Mouse (Mus musculus): ENCODE measurements around the gene Scn5a. TPM values are rescaled to one million over a fixed set of nuclear protein-coding genes. Genes with fewer than 3 reads are reported as not detected.

The Scn5a gene
- total and polyA plus RNA-seq, 3 experiments = 0.03 TPM; not detected in 2

- H3K27ac ChIP-seq (ENCODE audit: control insufficient read depth, low read depth, low read length) = no peak overlapping the region
- H3K9me3 ChIP-seq (replicated peaks; ENCODE audit: insufficient read depth, low read length) = no peaks in the 10 kb centered on the region
- H3K4me3 ChIP-seq (ENCODE audit: control insufficient read depth in 1 of 2, insufficient read depth in 1 of 2, low read depth in 2 of 2, low read length in 2 of 2) = no peak overlapping the region
- H3K36me3 ChIP-seq (ENCODE audit: control insufficient read depth in 1 of 2, insufficient read depth in 2 of 2, low read length in 2 of 2) = peaks cover 0 to 2% of the 10 kb centered on the region in 2 experiments; a peak in 2 of 4 replicates
- no peaks in the 10 kb centered on the region for H3K27me3 ChIP-seq (ENCODE audit: control insufficient read depth in 1 of 2, insufficient read depth in 2 of 2, low read length in 2 of 2)
- no peak for DNase-seq (ENCODE audit: low read depth, low spot score)
- no peaks in the 10 kb centered on the region for H3K79me2 ChIP-seq (ENCODE audit: control insufficient read depth, insufficient read depth, low read length, poor library complexity)
- TF ChIP-seq UBTF (IDR thresholded peaks at IDR 0.05; ENCODE audit: borderline replicate concordance, insufficient read depth, low read depth, low read length) (no peak), EP300 (IDR thresholded peaks at IDR 0.05; ENCODE audit: low read depth in 1 of 2, low read length in 2 of 2) (no peak), NELFE (IDR thresholded peaks at IDR 0.05; ENCODE audit: low read depth, low read length) (no peak), GATA1 (IDR thresholded peaks at IDR 0.05; ENCODE audit: low read depth, low read length) (no peak), RAD21 (IDR thresholded peaks at IDR 0.05; ENCODE audit: low read depth, low read length) (no peak), ZNF384 (IDR thresholded peaks at IDR 0.05; ENCODE audit: low read depth, low read length) (no peak), RCOR1 (IDR thresholded peaks at IDR 0.05; ENCODE audit: low read depth, low read length) (no peak), ZC3H11A (IDR thresholded peaks at IDR 0.05; ENCODE audit: low read depth, low read length) (no peak), GABPA (IDR thresholded peaks at IDR 0.05; ENCODE audit: low read depth, low read length) (no peak), NRF1 (IDR thresholded peaks at IDR 0.05; ENCODE audit: insufficient read depth, low read depth, low read length, poor library complexity, severe bottlenecking) (no peak), JUND (IDR thresholded peaks at IDR 0.05; ENCODE audit: low read depth, low read length) (no peak)
- no peak overlapping the region for H3K9ac ChIP-seq (ENCODE audit: control insufficient read depth, low read depth, low read length, poor library complexity, severe bottlenecking)
- no peaks in the 10 kb centered on the region for H3K4me1 ChIP-seq (ENCODE audit: control insufficient read depth in 1 of 2, insufficient read depth in 2 of 2, low read length in 2 of 2)
Observed at GRCm38 (mm10) chr9:119465056-119465455, 113.8 kb downstream of the Scn5a start.

GRCm38 (mm10) chr9:119460410-119460809 lies 118.4 kb downstream of the Scn5a start:
- DNase-seq (ENCODE audit: low read depth, low spot score) = peak; percentile 69
- H3K4me3 ChIP-seq (ENCODE audit: control insufficient read depth in 1 of 2, insufficient read depth in 1 of 2, low read depth in 2 of 2, low read length in 2 of 2) = no peak overlapping the region
- no peaks in the 10 kb centered on the region for H3K79me2 ChIP-seq (ENCODE audit: control insufficient read depth, insufficient read depth, low read length, poor library complexity)
- no peak for TF ChIP-seq MYB (IDR thresholded peaks at IDR 0.05; ENCODE audit: low read depth, low read length)
- TF ChIP-seq SMC3 (IDR thresholded peaks at IDR 0.05; ENCODE audit: low read depth, low read length) = peak; percentile 83
- peak; percentile 82 to 99 (median 84) for TF ChIP-seq CTCF (IDR thresholded peaks at IDR 0.05 in 2 of 3, conservative IDR thresholded peaks at IDR 0.05 in 1 of 3; ENCODE audit: control insufficient read depth in 1 of 3, insufficient read depth in 1 of 3, low read depth in 2 of 3, low read length in 3 of 3, poor library complexity in 1 of 3, severe bottlenecking in 1 of 3)
- peak; percentile 67 for TF ChIP-seq ZC3H11A (IDR thresholded peaks at IDR 0.05; ENCODE audit: low read depth, low read length)
- peak; percentile 73 for TF ChIP-seq RAD21 (IDR thresholded peaks at IDR 0.05; ENCODE audit: low read depth, low read length)
- no peaks in the 10 kb centered on the region for H3K4me1 ChIP-seq (ENCODE audit: control insufficient read depth in 1 of 2, insufficient read depth in 2 of 2, low read length in 2 of 2)
- H3K27me3 ChIP-seq (ENCODE audit: control insufficient read depth in 1 of 2, insufficient read depth in 2 of 2, low read length in 2 of 2) = no peaks in the 10 kb centered on the region
- H3K9me3 ChIP-seq (replicated peaks; ENCODE audit: insufficient read depth, low read length) = no peaks in the 10 kb centered on the region
- no peak overlapping the region for H3K27ac ChIP-seq (ENCODE audit: control insufficient read depth, low read depth, low read length)
- no peak overlapping the region for H3K9ac ChIP-seq (ENCODE audit: control insufficient read depth, low read depth, low read length, poor library complexity, severe bottlenecking)
- peaks cover 0 to 2% of the 10 kb centered on the region in 2 experiments; a peak in 2 of 4 replicates for H3K36me3 ChIP-seq (ENCODE audit: control insufficient read depth in 1 of 2, insufficient read depth in 2 of 2, low read length in 2 of 2)

DNA sequence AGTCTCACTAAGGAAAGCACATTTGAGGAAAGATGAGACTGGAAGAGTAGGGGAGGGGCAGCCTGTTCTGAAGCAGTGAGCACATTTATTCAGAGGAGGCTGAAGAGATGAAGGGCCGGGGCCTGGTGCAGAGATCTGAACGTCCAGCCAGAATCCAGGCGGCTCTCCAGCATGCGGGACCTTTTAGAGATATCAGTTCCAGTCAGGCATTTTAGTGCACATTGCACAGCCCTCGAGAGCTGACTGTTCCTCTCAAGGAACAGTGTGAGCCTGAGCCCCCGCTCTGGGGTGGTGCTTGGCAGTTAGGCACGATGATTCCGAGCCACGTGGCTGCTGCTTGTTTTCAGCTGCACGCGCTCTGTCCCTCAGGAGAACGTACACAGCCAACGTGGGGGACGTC lies 121.7 kb downstream of the Scn5a start:
- Histone ChIP-seq H3K9me3 (replicated peaks; ENCODE audit: insufficient read depth, low read length) (no peaks in the 10 kb centered on the region), H3K79me2 (ENCODE audit: control insufficient read depth, insufficient read depth, low read length, poor library complexity) (0 out of 2 replicates have a peak, but pooled peaks cover 1% of the 10 kb centered on the region), H3K36me3 (ENCODE audit: control insufficient read depth in 1 of 2, insufficient read depth in 2 of 2, low read length in 2 of 2) (no peaks in the 10 kb centered on the region; a peak in 1 of 4 replicates), H3K4me3 (ENCODE audit: control insufficient read depth in 1 of 2, insufficient read depth in 1 of 2, low read depth in 2 of 2, low read length in 2 of 2) (no peak overlapping the region), H3K27ac (ENCODE audit: control insufficient read depth, low read depth, low read length) (no peak overlapping the region), H3K9ac (ENCODE audit: control insufficient read depth, low read depth, low read length, poor library complexity, severe bottlenecking) (no peak overlapping the region), H3K4me1 (ENCODE audit: control insufficient read depth in 1 of 2, insufficient read depth in 2 of 2, low read length in 2 of 2) (no peaks in the 10 kb centered on the region), H3K27me3 (ENCODE audit: control insufficient read depth in 1 of 2, insufficient read depth in 2 of 2, low read length in 2 of 2) (no peaks in the 10 kb centered on the region)
- no peak for DNase-seq (ENCODE audit: low read depth, low spot score)
- no peak for TF ChIP-seq TCF12 (IDR thresholded peaks at IDR 0.05; ENCODE audit: low read depth, low read length)
- no peak for TF ChIP-seq UBTF (IDR thresholded peaks at IDR 0.05; ENCODE audit: borderline replicate concordance, insufficient read depth, low read depth, low read length)
- TF ChIP-seq TBP (IDR thresholded peaks at IDR 0.05; ENCODE audit: low read depth, low read length) = no peak
- TF ChIP-seq JUND (IDR thresholded peaks at IDR 0.05; ENCODE audit: low read depth, low read length) = no peak
- no peak for TF ChIP-seq TAL1 (IDR thresholded peaks at IDR 0.05; ENCODE audit: low read length)
- no peak for TF ChIP-seq EP300 (IDR thresholded peaks at IDR 0.05; ENCODE audit: low read depth in 1 of 2, low read length in 2 of 2)
- TF ChIP-seq MXI1 (IDR thresholded peaks at IDR 0.05; ENCODE audit: low read depth, low read length) = no peak
- no peak for TF ChIP-seq CTCF (IDR thresholded peaks at IDR 0.05 in 2 of 3, conservative IDR thresholded peaks at IDR 0.05 in 1 of 3; ENCODE audit: control insufficient read depth in 1 of 3, insufficient read depth in 1 of 3, low read depth in 2 of 3, low read length in 3 of 3, poor library complexity in 1 of 3, severe bottlenecking in 1 of 3)
- TF ChIP-seq MAFK (IDR thresholded peaks at IDR 0.05; ENCODE audit: borderline replicate concordance, low read depth, low read length) = no peak
- TF ChIP-seq SIN3A (IDR thresholded peaks at IDR 0.05; ENCODE audit: low read length) = no peak
- no peak for TF ChIP-seq USF2 (IDR thresholded peaks at IDR 0.05; ENCODE audit: borderline replicate concordance in 1 of 2, insufficient read depth in 1 of 2, low read depth in 1 of 2, low read length in 2 of 2)
- no peak for TF ChIP-seq CHD1 (IDR thresholded peaks at IDR 0.05; ENCODE audit: low read depth, low read length)
- TF ChIP-seq POLR2AphosphoS5 (IDR thresholded peaks at IDR 0.05; ENCODE audit: borderline replicate concordance, low read depth, low read length) = no peak
- TF ChIP-seq MYC (IDR thresholded peaks at IDR 0.05; ENCODE audit: low read depth, low read length) = no peak
- no peak for TF ChIP-seq ETS1 (IDR thresholded peaks at IDR 0.05; ENCODE audit: low read depth, low read length)
